Mouse (Mus musculus) kidney, postnatal 0 days (tissue): Measurements from ENCODE around the gene Syne1. TPM values are rescaled to one million over a fixed set of nuclear protein-coding genes. Genes with fewer than 3 reads are reported as not detected.

ENCODE experiments used
- ATAC-seq: fragments of 200-750 bp; cut with Nextera tagmentation; replicated peaks from 2 replicates; pipeline ENCODE4 v1.8.0; 2017; ENCODE audit warnings: low read depth, moderate number of reproducible peaks, moderate TSS enrichment, moderate library complexity; ENCODE audit not compliant: low FRiP score
- DNase-seq: peaks from one replicate; pipeline ENCODE4 v3.0.0-alpha.2; 2016; ENCODE audit warnings: low spot score
- H3K27ac ChIP-seq: fragments of 300-500 bp; sonication (generic); 2 replicates; pipeline ENCODE4 v1.5.1; 2014; ENCODE audit warnings: mild to moderate bottlenecking
- H3K27me3 ChIP-seq: fragments of 300-500 bp; sonication (generic); 2 replicates; pipeline ENCODE4 v1.6.1; 2014; ENCODE audit warnings: low read length, mixed read lengths; ENCODE audit not compliant: insufficient read depth
- H3K36me3 ChIP-seq: fragments of 300-500 bp; sonication (generic); 2 replicates; pipeline ENCODE4 v1.6.1; 2014; ENCODE audit warnings: low read length, mixed read lengths; ENCODE audit not compliant: insufficient read depth
- H3K4me1 ChIP-seq: fragments of 300-500 bp; sonication (generic); replicated peaks from 2 replicates; pipeline ENCODE4 v1.6.1; 2014; ENCODE audit warnings: antibody characterized with exemption, low read length, mixed read lengths; ENCODE audit not compliant: insufficient read depth
- H3K4me2 ChIP-seq: fragments of 300-500 bp; sonication (generic); 2 replicates; pipeline ENCODE4 v1.6.1; 2014; ENCODE audit warnings: mild to moderate bottlenecking, low read length, moderate library complexity, mixed read lengths
- H3K4me3 ChIP-seq: fragments of 300-500 bp; sonication (generic); replicated peaks from 2 replicates; pipeline ENCODE4 v1.5.1; 2014; ENCODE audit warnings: low read depth, low read length
- H3K9ac ChIP-seq: fragments of 300-500 bp; sonication (generic); 2 replicates; pipeline ENCODE4 v1.6.1; 2014; ENCODE audit warnings: low read depth, low read length
- H3K9me3 ChIP-seq: fragments of 300-500 bp; sonication (generic); replicated peaks from 2 replicates; pipeline ENCODE4 v1.6.1; 2016; ENCODE audit warnings: low read length, inconsistent platforms, mixed read lengths
- CTCF ChIP-seq: IDR thresholded peaks from 2 replicates; pipeline ENCODE4 v1.5.1; 2016; ENCODE audit warnings: antibody characterized with exemption, low read depth, mild to moderate bottlenecking, moderate library complexity
- WGBS: fragments of 180-500 bp; shearing (Covaris S2); extraction: QIAGEN DNeasy Blood & Tissue Kit; methylation state at CpG from one replicate; pipeline ENCODE4 v1.1.7; 2014; 5-methylcytosine and 5-hydroxymethylcytosine counted together
- polyA plus RNA-seq: library from polyadenylated mRNA; unstranded; fragments of >200 nt; fragmentation: Nextera tagmentation; extraction: Ambion mirVana; gene quantifications from 2 replicates; pipeline ENCODE4 v1.2.1, GENCODE M21; 2015

Syne1 gene
- polyA plus RNA-seq, 1 experiment from 2014 or later, result 5.2 TPM

DNA sequence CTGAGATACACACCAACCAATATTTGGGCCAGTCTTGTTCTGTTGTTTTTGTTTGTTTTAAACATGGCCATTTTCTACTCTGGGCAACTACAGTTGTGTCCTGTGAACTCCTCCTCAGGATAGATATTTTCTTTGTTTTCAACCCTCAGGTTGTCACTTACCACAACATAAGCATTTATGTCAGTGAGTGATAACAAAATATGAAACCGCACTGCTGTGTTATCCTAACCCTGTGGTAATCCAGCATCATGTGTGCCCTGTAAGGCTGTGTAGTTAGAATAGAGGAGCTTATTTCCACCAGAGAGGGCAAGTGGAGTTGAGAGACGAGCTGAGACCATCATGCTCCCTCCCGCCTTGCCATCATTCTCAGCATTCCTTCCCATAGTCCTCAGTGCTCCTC lies 554.7 kb downstream of the Syne1 start:
- ATAC-seq (no peak), DNase-seq (no peak)
- H3K9me3 ChIP-seq, result no peaks in the 10 kb centered on the region
- no peaks in the 10 kb centered on the region for H3K4me1 ChIP-seq
- TF ChIP-seq CTCF, result no peak
- no peak overlapping the region for H3K27ac ChIP-seq
- WGBS, result 91% methylated on average over 3 of the region's 3 CpGs
- no peaks in the 10 kb centered on the region for H3K36me3 ChIP-seq
- H3K4me3 ChIP-seq, result no peak overlapping the region
- H3K27me3 ChIP-seq, result no peaks in the 10 kb centered on the region
- no peak overlapping the region for H3K9ac ChIP-seq
- H3K4me2 ChIP-seq, result no peak overlapping the region

DNA sequence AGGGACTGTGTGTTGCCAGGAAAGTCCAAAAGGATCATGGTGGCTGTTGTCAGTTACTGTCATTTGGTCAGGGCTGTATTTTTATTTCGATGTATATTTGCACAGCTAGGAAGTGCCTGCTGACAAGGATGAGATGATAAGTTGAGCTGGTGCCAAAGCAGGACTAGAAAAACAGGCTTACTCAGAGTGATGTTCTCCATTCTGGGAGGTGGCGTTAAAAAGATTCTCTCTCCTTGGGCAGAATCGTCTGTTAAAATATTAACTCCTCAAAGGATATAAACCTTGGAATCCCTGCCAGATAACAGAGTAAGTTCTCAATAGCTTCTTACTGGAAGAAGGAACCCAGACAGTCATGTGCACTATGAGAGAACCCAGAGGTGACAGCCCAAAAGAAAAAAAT lies 557.5 kb downstream of the Syne1 start:
- Histone ChIP-seq H3K4me3 (no peak overlapping the region), H3K27me3 (no peaks in the 10 kb centered on the region), H3K9ac (no peak overlapping the region), H3K4me1 (no peaks in the 10 kb centered on the region), H3K4me2 (no peak overlapping the region), H3K36me3 (no peaks in the 10 kb centered on the region), H3K27ac (no peak overlapping the region), H3K9me3 (no peaks in the 10 kb centered on the region)
- no peak for DNase-seq
- TF ChIP-seq CTCF, result no peak
- no peak for ATAC-seq
- 67% methylated on average over 3 of the region's 3 CpGs for WGBS

DNA sequence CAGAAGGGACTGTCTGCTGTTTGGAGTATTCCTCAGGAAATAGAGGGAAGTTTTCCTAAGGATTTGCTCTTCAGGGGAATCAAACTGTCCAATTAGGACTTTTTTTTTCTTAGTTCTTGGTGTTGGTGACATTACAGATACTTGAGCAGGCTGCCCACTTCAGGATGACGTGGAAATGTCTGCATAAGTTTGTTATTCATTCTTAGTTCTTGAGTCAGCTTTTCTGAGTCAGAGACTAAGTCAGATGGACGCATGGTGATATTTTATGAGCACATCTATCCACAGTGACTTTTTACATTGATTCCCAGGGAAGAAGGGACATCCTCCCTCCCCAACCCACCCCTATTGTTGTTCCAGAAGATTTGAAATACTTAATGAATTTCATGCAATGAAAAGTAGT lies 567.4 kb downstream of the Syne1 start:
- no peaks in the 10 kb centered on the region for H3K9me3 ChIP-seq
- no peak overlapping the region for H3K9ac ChIP-seq
- H3K27me3 ChIP-seq, result no peaks in the 10 kb centered on the region
- no peak for TF ChIP-seq CTCF
- H3K4me2 ChIP-seq, result no peak overlapping the region
- no peaks in the 10 kb centered on the region for H3K36me3 ChIP-seq
- DNase-seq (no peak), ATAC-seq (no peak)
- H3K4me3 ChIP-seq, result no peak overlapping the region
- H3K4me1 ChIP-seq, result no peaks in the 10 kb centered on the region
- WGBS, result 67% methylated on average over 2 of the region's 2 CpGs
- no peak overlapping the region for H3K27ac ChIP-seq

DNA sequence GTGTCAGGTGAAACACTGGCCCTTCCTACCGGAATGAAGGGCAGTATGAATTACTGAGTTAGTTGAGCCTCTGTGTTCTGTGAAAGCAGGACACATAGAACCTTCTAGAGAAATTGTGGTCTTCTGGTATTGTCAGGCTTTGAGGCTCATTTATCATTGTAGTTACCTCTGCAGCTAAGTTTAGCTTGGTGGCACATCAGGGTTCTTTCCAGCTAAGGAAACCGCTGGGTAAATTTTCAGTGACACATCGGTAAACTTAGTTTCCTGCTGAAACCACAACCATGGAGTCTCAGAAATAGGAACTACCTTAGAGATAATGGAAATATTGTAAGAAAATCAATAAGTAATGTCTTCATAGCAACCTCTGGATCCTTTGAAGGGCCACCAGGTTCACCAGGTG lies 573.9 kb downstream of the Syne1 start:
- no peak overlapping the region for H3K4me3 ChIP-seq
- ATAC-seq (no peak), DNase-seq (no peak)
- H3K9ac ChIP-seq, result no peak overlapping the region
- no peaks in the 10 kb centered on the region for H3K4me1 ChIP-seq
- no peak overlapping the region for H3K4me2 ChIP-seq
- no peaks in the 10 kb centered on the region for H3K9me3 ChIP-seq
- no peaks in the 10 kb centered on the region for H3K27me3 ChIP-seq
- H3K36me3 ChIP-seq, result no peaks in the 10 kb centered on the region
- WGBS, result 91% methylated on average over 3 of the region's 3 CpGs
- H3K27ac ChIP-seq, result no peak overlapping the region
- TF ChIP-seq CTCF, result no peak

DNA sequence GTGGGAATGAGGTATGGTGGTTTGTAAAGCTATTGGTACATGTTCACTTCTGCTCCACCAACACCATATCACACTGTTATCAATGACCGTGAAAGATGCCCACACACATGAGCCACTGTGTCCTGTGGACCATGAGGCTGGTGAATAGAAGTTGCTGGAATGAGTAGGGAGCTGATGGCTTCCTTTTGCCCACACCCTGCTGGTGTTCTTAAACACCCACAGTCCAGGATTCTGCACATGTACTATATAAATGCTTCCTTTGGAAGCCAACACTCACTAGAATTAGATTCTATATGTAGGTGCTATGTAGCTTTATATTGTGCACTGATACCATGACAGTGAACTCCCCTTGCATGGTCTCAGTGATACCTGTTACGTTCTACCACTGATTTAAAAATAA lies 574.7 kb downstream of the Syne1 start:
- H3K4me2 ChIP-seq, result no peak overlapping the region
- H3K27ac ChIP-seq, result no peak overlapping the region
- no peak for DNase-seq
- H3K27me3 ChIP-seq, result no peaks in the 10 kb centered on the region
- WGBS, result 96% methylated on average over 2 of the region's 2 CpGs
- H3K4me3 ChIP-seq, result no peak overlapping the region
- no peaks in the 10 kb centered on the region for H3K9me3 ChIP-seq
- ATAC-seq, result no peak
- H3K4me1 ChIP-seq, result no peaks in the 10 kb centered on the region
- no peak overlapping the region for H3K9ac ChIP-seq
- TF ChIP-seq CTCF, result no peak
- no peaks in the 10 kb centered on the region for H3K36me3 ChIP-seq

DNA sequence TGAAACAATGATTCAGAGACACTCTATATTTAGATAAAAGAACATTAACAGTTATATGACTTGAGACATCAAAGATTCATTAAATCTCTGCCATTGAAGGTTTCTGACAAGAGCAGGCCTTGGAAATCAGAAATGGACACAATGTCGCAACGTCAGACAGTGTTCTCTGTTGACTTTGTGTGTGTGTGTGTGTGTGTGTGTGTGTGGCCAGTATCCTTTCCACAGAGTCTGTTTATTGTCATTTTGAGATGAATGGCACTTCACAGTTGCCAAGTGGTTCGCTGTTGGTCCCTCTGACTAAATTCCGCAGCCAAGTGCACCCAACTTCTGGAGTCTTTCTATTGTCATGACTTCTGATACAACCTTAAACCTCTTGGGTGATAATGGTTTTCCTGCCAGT lies 577.0 kb downstream of the Syne1 start:
- no peak for TF ChIP-seq CTCF
- Histone ChIP-seq H3K4me2 (no peak overlapping the region), H3K9me3 (no peaks in the 10 kb centered on the region), H3K9ac (no peak overlapping the region), H3K4me1 (no peaks in the 10 kb centered on the region), H3K4me3 (no peak overlapping the region), H3K27me3 (no peaks in the 10 kb centered on the region), H3K36me3 (no peaks in the 10 kb centered on the region), H3K27ac (no peak overlapping the region)
- DNase-seq (no peak), ATAC-seq (no peak)
- 84% methylated on average over 4 of the region's 4 CpGs for WGBS

DNA sequence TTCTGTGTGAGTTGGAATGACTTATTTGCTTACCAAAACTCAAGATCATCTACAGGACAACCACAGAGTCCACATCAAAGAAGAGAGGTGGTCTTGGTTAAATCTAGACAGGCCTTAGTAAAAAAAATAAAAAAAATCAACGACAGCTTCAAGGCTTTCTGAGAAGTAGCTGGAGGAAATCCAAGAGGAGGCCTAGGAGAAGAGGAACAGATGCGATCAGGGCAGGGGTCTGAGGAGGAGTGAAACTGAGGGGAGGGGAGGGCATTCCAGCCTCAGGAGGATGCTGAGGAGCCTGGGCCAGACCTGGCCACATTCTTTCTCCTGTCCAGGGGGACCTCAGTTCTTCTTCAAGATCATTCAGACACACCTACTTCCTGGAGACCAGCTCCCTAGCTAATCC lies 579.3 kb downstream of the Syne1 start:
- TF ChIP-seq CTCF, result no peak
- no peaks in the 10 kb centered on the region for H3K9me3 ChIP-seq
- H3K27ac ChIP-seq, result no peak overlapping the region
- H3K4me1 ChIP-seq, result no peaks in the 10 kb centered on the region
- WGBS, result 35% methylated on average over 2 of the region's 2 CpGs
- DNase-seq (peak; percentile 41), ATAC-seq (no peak)
- no peak overlapping the region for H3K9ac ChIP-seq
- no peaks in the 10 kb centered on the region for H3K36me3 ChIP-seq
- H3K27me3 ChIP-seq, result no peaks in the 10 kb centered on the region
- no peak overlapping the region for H3K4me3 ChIP-seq
- no peak overlapping the region for H3K4me2 ChIP-seq
